Mouse (Mus musculus) heart, adult 2 months (tissue): ENCODE results near the gene N4bp1.

Experiments
- CTCF ChIP-seq: fragments of 200-600 bp; IDR thresholded peaks from 2 replicates; pipeline ENCODE4 v1.8.1; 2022; ENCODE audit warnings: antibody characterized with exemption, mild to moderate bottlenecking, moderate library complexity
- EP300 ChIP-seq: fragments of 200-500 bp; IDR thresholded peaks from 2 replicates; pipeline ENCODE4 v1.6.1; 2011; ENCODE audit warnings: low read depth, low read length, control low read depth; ENCODE audit not compliant: insufficient read depth

DNA sequence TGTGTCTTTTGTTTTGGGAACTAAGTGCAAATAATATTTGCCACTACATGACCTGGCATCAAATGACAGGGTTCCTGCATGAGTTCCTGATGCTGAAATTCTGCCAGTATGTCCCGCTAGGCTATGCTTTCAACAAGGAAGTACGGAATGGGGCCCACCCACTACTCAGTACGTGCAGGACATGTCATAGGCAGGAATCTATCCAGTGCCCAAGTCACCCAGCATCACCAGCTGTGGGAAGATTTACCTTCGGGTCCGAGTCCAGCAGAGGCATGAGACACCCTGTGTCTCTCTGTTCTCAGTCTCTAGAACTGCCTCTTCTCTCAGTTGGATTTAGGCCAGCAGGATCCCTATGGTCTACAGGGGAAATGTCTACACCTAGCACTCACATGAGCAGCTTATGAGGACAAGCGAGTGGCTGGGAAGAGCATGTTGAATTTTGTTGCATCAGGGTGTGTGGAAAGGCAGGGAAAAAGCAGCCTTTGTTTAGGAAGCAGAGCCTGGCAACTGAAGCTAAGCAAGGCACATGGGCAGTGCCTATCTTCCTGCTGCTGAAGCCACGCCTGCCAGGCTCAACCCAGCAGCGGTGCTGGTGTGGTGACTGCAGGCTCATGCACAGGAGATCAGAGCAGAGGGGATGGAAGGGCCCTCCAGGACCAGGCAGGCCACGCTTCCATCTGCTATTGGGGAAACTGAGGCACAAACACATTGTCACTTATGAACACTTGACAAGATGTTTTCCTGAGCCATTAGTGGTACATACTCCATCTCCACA, 59.2 kb downstream of the N4bp1 start:
- TF ChIP-seq EP300 (no peak), CTCF (no peak)
